Mouse (Mus musculus): ENCODE measurements around the gene Rab12. TPM values are rescaled to one million over a fixed set of nuclear protein-coding genes. Genes with fewer than 3 reads are reported as not detected.
A peak's percentile ranks its signal among the peaks of the same experiment; 100 is the strongest.

Rab12 gene
- polyA plus RNA-seq, 1 experiment: 76.6 TPM

DNA sequence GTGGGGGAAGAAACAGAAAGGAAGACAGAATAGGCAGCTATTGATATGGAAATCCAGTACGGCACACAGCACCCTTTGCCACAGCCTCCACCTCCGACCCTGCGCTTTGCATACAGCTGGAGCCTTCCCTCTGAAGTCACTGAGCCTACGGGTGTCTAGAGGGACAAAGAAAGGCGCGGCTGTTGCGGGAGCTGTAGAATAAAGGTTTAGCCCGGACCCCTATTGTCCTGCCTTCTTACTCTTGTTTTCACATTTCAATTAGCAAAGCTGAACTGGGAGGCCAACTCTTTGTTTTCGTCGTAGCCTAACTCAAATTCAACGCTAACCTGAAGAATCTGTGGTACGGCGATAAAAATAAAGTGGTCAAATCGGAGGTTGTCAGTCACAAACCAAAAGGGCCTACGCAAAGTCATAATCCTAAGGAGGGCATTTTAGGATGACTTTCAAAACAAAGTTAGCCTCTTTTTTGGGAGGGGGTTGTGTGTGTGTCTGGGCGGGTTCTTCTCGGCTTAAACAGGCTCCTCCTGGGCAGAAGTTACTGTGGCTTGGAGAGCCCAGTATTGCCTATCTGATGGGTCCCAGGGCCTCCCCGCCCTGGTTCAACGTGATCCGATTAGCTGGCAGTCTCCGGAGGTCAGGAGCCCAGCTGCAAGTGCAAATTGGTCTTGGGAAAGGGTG, 39.6 kb downstream of the Rab12 start:
- Histone ChIP-seq H3K4me3 (ENCODE audit: insufficient read depth, low read length) (0 out of 2 replicates have a peak overlapping the region, but pooled peaks have one; percentile 19), H3K27ac (ENCODE audit: insufficient read depth, low read depth, low read length) (no peak overlapping the region), H3K4me1 (ENCODE audit: control insufficient read depth, insufficient read depth, low read length) (no peaks in the 10 kb centered on the region)
- TF ChIP-seq POLR2A (IDR thresholded peaks at IDR 0.05; ENCODE audit: borderline replicate concordance, low read depth, low read length) (no peak), CTCF (IDR thresholded peaks at IDR 0.05; ENCODE audit: low read depth, low read length) (no peak)

DNA sequence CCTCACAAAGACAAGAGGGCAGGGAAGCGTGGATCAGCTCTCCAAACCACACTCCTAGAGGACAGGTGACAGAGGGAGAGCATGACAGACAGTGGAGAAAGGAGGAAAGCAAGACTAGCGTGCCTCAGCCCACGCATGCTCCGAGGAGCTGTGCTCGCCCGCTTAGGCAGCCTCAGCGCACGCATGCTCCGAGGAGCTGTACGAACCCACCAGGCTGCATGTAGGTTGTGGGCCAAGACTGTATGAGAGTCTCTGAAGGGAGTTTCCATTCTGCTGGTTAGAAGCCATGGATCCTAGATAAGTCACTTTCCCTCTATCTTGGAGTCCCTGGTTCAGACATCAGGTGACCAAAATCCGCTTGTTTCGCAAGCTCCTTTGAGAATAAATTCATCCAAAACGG, 40.2 kb downstream of the Rab12 start:
- H3K4me3 ChIP-seq (ENCODE audit: insufficient read depth, low read length): peak overlapping the region; percentile 13
- no peak for TF ChIP-seq POLR2A (IDR thresholded peaks at IDR 0.05; ENCODE audit: borderline replicate concordance, low read depth, low read length)
- no peak for TF ChIP-seq CTCF (IDR thresholded peaks at IDR 0.05; ENCODE audit: low read depth, low read length)
- no peak overlapping the region for H3K27ac ChIP-seq (ENCODE audit: insufficient read depth, low read depth, low read length)
- no peaks in the 10 kb centered on the region for H3K4me1 ChIP-seq (ENCODE audit: control insufficient read depth, insufficient read depth, low read length)

DNA sequence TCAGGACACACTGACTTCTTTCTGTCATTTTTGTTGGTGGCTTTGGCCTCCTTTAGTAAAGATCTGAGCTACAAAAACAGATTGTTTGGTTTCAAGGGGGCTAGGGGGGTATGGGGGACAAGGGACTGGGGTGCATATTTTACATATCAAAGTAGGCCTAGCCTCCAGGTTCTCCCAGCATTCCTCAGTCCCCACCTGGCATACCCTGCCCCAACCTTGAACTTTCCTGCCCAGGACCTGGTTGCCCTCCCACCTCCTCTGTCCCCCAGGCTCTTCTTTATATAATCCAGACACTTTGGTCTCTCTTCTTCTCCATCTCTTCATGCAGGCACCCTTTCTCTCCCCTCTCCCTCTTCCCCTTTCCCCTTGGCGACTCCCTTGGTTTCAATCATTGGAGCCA, 46.3 kb downstream of the Rab12 start:
- Histone ChIP-seq H3K4me1 (ENCODE audit: control insufficient read depth, insufficient read depth, low read length) (no peaks in the 10 kb centered on the region), H3K27ac (ENCODE audit: insufficient read depth, low read depth, low read length) (no peak overlapping the region), H3K4me3 (ENCODE audit: insufficient read depth, low read length) (no peak overlapping the region)
- no peak for TF ChIP-seq POLR2A (IDR thresholded peaks at IDR 0.05; ENCODE audit: borderline replicate concordance, low read depth, low read length)
- TF ChIP-seq CTCF (IDR thresholded peaks at IDR 0.05; ENCODE audit: low read depth, low read length): no peak

DNA sequence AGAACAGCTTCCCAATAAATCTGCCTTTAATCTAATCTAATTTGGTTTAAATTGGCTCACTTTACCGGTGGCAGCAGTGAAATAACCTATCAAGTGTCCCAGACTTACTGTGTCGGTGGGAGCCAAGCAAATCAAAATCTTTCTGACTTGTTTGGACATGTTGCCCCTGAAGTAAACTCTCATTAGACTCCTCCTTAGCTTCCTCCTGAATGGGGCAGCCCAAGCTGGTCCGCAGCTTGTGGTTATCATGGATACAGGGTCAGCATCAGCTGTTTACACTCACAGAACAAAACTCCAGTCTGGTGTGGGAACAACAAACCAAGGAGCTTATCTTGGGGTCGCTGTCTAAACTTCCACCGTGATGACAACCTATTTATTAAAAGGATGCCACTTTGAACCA, 47.8 kb downstream of the Rab12 start:
- Histone ChIP-seq H3K4me1 (ENCODE audit: control insufficient read depth, insufficient read depth, low read length) (no peaks in the 10 kb centered on the region), H3K4me3 (ENCODE audit: insufficient read depth, low read length) (no peak overlapping the region), H3K27ac (ENCODE audit: insufficient read depth, low read depth, low read length) (no peak overlapping the region)
- TF ChIP-seq POLR2A (IDR thresholded peaks at IDR 0.05; ENCODE audit: borderline replicate concordance, low read depth, low read length): no peak
- TF ChIP-seq CTCF (IDR thresholded peaks at IDR 0.05; ENCODE audit: low read depth, low read length): no peak

DNA sequence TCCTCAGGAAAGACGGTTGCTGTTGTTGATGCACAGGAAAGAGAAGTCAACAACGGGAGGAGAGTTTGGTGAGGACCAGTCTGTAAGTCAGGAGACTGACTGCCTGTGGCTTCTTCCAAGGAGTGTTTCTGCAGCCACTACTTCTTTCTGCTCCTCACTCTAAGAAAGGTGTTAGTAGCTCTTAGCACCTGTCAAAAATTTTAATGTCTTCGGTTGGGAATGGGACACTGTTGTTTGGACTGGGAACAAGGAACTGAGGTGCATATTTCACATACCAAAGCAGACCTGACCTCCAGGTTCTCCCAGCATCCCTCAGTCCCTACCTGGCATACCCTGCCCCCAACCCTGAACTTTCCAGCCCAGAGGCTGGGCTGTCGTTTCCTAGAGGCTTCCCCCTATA, 48.3 kb downstream of the Rab12 start:
- Histone ChIP-seq H3K4me1 (ENCODE audit: control insufficient read depth, insufficient read depth, low read length) (no peaks in the 10 kb centered on the region), H3K4me3 (ENCODE audit: insufficient read depth, low read length) (no peak overlapping the region), H3K27ac (ENCODE audit: insufficient read depth, low read depth, low read length) (no peak overlapping the region)
- no peak for TF ChIP-seq POLR2A (IDR thresholded peaks at IDR 0.05; ENCODE audit: borderline replicate concordance, low read depth, low read length)
- TF ChIP-seq CTCF (IDR thresholded peaks at IDR 0.05; ENCODE audit: low read depth, low read length): no peak

DNA sequence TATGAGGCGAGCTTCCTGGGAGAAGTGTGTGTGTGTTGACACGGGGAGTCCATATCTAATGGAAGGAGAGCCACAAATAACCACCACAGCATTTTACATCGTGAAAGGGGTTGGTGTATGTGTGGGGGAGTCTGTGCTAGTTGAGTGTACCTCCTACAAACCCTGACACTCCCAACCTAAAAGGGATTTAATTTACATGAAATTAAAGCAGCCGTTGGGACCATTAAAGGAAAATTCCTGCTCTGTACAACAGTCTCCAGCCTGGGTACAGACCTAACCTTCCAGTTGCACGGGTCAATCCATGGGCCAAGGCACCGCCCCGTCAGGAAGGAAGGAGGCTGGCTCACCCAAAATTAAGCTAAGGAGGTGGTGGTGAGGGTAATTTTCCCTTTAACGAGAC, 49.5 kb downstream of the Rab12 start:
- Histone ChIP-seq H3K4me1 (ENCODE audit: control insufficient read depth, insufficient read depth, low read length) (no peaks in the 10 kb centered on the region), H3K4me3 (ENCODE audit: insufficient read depth, low read length) (no peak overlapping the region), H3K27ac (ENCODE audit: insufficient read depth, low read depth, low read length) (no peak overlapping the region)
- TF ChIP-seq POLR2A (IDR thresholded peaks at IDR 0.05; ENCODE audit: borderline replicate concordance, low read depth, low read length) (no peak), CTCF (IDR thresholded peaks at IDR 0.05; ENCODE audit: low read depth, low read length) (no peak)

DNA sequence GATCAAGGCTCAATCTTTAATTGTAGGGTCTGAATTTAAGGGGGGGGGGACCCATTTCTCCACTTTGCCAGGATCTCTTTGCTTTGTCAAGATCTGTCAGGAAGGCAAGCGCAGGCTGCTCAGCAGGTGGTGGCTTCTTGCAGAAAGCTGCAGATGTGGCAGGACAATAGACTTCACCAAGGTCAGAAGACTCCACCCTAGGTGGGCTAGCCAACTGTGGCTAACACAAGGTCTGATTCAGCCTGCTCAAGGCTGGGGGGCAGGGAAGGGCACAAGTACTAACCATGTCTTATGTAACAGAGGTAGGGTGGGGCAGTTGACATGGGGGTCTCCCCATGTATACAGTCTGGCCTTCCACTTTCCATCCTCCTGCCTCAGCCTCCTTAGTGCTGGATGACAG, 62.3 kb downstream of the Rab12 start:
- Histone ChIP-seq H3K4me3 (ENCODE audit: insufficient read depth, low read length) (no peak overlapping the region), H3K27ac (ENCODE audit: insufficient read depth, low read depth, low read length) (no peak overlapping the region), H3K4me1 (ENCODE audit: control insufficient read depth, insufficient read depth, low read length) (no peaks in the 10 kb centered on the region)
- TF ChIP-seq POLR2A (IDR thresholded peaks at IDR 0.05; ENCODE audit: borderline replicate concordance, low read depth, low read length): no peak
- no peak for TF ChIP-seq CTCF (IDR thresholded peaks at IDR 0.05; ENCODE audit: low read depth, low read length)

DNA sequence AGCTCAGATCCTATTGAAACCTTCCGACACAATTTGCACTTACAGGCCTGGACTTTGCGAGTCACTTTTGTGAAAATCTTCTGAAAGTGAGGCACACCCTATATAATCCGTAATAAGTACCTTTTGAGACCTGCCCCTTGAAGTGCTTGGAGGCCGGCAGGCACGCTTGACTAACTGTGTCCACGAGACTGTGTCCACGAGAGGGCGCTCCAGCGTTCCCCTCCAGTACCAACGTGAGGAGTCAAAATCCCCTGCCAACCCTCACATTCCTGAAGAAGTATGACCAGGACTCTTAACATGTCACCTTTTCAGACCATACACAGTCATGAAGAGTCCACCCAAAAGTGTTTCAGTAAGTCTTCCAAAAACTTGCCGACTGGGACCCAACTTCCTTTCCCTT, 68.4 kb downstream of the Rab12 start:
- TF ChIP-seq POLR2A (IDR thresholded peaks at IDR 0.05; ENCODE audit: borderline replicate concordance, low read depth, low read length) (no peak), CTCF (IDR thresholded peaks at IDR 0.05; ENCODE audit: low read depth, low read length) (peak; percentile 63)
- Histone ChIP-seq H3K27ac (ENCODE audit: insufficient read depth, low read depth, low read length) (no peak overlapping the region), H3K4me1 (ENCODE audit: control insufficient read depth, insufficient read depth, low read length) (no peaks in the 10 kb centered on the region), H3K4me3 (ENCODE audit: insufficient read depth, low read length) (no peak overlapping the region)

DNA sequence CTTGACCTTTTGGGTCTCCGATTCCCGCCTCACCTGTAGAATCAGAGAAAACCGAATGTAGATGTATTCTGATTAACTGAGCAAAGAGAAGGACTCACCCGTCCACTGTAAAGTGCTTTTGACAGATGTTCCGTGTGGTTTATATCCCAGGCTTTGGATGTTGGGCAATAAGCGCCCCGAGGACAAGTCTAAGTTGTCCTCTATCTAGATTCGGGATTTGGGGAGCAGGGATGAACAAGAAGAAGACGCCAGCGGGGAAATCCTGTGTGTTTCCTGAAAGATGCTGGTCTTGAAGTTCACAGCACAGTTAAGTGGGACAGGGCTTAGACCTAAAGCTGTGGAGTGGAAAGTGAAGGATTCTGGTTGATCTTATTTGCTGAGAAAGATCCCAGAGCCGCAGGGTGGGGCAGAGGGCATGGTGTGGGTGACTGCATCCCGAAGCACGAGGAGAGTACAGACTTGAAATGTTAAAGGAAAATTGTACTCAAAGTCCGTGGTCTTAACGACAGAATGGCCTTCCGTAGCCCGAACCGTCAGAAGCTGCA, 68.9 kb downstream of the Rab12 start:
- TF ChIP-seq POLR2A (IDR thresholded peaks at IDR 0.05; ENCODE audit: borderline replicate concordance, low read depth, low read length) (no peak), CTCF (IDR thresholded peaks at IDR 0.05; ENCODE audit: low read depth, low read length) (no peak)
- Histone ChIP-seq H3K4me3 (ENCODE audit: insufficient read depth, low read length) (0 out of 2 replicates have a peak overlapping the region, but pooled peaks have one; percentile 45), H3K4me1 (ENCODE audit: control insufficient read depth, insufficient read depth, low read length) (no peaks in the 10 kb centered on the region), H3K27ac (ENCODE audit: insufficient read depth, low read depth, low read length) (no peak overlapping the region)

DNA sequence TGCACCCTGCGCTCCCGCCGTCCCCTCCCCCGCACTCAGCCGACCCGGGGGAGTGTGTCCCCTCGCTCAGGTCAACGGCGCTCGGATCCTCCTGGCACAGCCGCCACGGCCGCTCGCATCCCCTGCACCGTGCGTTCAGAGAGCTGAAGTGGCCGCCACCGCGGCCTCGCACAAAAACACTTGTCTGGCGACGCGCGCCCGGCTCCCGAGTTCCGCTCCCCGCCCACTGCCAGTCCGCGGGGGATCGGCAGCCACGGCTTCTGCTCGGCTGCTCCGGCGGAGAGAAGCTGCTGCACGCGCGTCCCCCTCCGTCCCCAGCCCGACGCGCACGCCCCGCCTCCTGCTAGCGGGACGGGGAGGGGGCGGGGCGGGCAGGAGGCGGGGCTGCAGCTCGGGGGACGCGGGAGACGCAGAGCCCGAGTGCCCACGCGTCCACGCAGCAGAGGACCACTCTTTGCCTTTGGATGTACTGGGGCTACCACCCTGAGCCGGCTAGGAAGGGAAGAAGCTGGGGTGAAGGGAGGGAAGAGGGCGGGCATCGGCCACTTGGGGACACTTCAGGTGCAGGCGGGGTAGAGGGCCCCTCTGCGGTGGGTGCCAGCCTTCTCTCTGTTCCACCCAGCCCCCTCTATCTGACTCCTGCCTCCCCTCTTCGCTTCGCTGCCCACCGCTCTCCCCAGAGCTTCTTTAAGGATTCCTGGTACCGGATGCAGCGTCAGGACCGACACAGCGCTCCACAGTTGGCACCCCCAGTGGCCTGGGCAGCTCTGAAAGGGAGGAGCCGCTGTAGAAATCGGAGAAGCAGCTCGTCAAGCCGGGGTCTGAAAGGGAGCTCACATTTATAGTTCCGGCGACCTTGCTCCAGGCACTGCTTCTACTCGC, 69.8 kb downstream of the Rab12 start, which contains the start of gene Mtcl1:
Mtcl1 (minus strand) TSS at position 291 of the 882 bp plus-strand sequence.
- Histone ChIP-seq H3K4me1 (ENCODE audit: control insufficient read depth, insufficient read depth, low read length) (no peaks in the 10 kb centered on the region), H3K27ac (ENCODE audit: insufficient read depth, low read depth, low read length) (no peak within 1 kb of the TSS), H3K4me3 (ENCODE audit: insufficient read depth, low read length) (peak within 1 kb of the TSS; percentile 45)
- TF ChIP-seq POLR2A (IDR thresholded peaks at IDR 0.05; ENCODE audit: borderline replicate concordance, low read depth, low read length) (no peak), CTCF (IDR thresholded peaks at IDR 0.05; ENCODE audit: low read depth, low read length) (no peak)
